Mouse (Mus musculus): ENCODE measurements around the gene Fbxo24.

GRCm38 (mm10) chr5:137600281-137600618 lies 28.6 kb downstream of the Fbxo24 start:
- TF ChIP-seq CTCF (conservative IDR thresholded peaks at IDR 0.05 in 1 of 2, IDR thresholded peaks at IDR 0.05 in 1 of 2; ENCODE audit: low read depth in 2 of 2, low read length in 2 of 2) (no peak), BHLHE40 (IDR thresholded peaks at IDR 0.05; ENCODE audit: low read depth, low read length) (no peak), EP300 (IDR thresholded peaks at IDR 0.05; ENCODE audit: low read length) (no peak), POLR2A (IDR thresholded peaks at IDR 0.05; ENCODE audit: low read depth, low read length) (no peak), CHD1 (IDR thresholded peaks at IDR 0.05; ENCODE audit: low read depth, low read length) (no peak), SIN3A (IDR thresholded peaks at IDR 0.05; ENCODE audit: low read length) (no peak), POLR2AphosphoS2 (IDR thresholded peaks at IDR 0.05; ENCODE audit: low read depth, low read length) (no peak), MAX (IDR thresholded peaks at IDR 0.05; ENCODE audit: low read length) (no peak)

Data from CH12.LX (cell line).